Mouse (Mus musculus) heart, adult 2 months (tissue): ENCODE results near the gene Hoxa10.

ENCODE experiments used
- CTCF ChIP-seq: fragments of 200-600 bp; IDR thresholded peaks from 2 replicates; pipeline ENCODE4 v1.8.1; 2022; ENCODE audit warnings: antibody characterized with exemption, mild to moderate bottlenecking, moderate library complexity
- EP300 ChIP-seq: fragments of 200-500 bp; IDR thresholded peaks from 2 replicates; pipeline ENCODE4 v1.6.1; 2011; ENCODE audit warnings: low read depth, low read length, control low read depth; ENCODE audit not compliant: insufficient read depth
- POLR2A ChIP-seq: fragments of 200-500 bp; IDR thresholded peaks from 2 replicates; pipeline ENCODE4 v1.6.1; 2011; ENCODE audit warnings: mild to moderate bottlenecking, low read depth, low read length, control low read depth; ENCODE audit not compliant: insufficient read depth

- no peak for TF ChIP-seq CTCF
- TF ChIP-seq POLR2A, result no peak
- no peak for TF ChIP-seq EP300
Measured at GRCm38 (mm10) chr6:52238976-52239375, 1.7 kb downstream of the Hoxa10 start.
